Mouse (Mus musculus) cortical plate, adult 2 months (tissue): Measurements from ENCODE around the gene Nradd.

Source experiments
- CTCF ChIP-seq: fragments of 200-500 bp; IDR thresholded peaks from 2 replicates; pipeline ENCODE4 v1.5.1; 2011; ENCODE audit warnings: mild to moderate bottlenecking, control low read depth, low read length; ENCODE audit not compliant: insufficient read depth; ENCODE audit errors: extremely low read depth
- POLR2A ChIP-seq: fragments of 200-500 bp; IDR thresholded peaks from 2 replicates; pipeline ENCODE4 v1.6.1; 2011; ENCODE audit warnings: mild to moderate bottlenecking, low read length, control low read depth; ENCODE audit not compliant: insufficient read depth; ENCODE audit errors: extremely low read depth

- TF ChIP-seq POLR2A (no peak), CTCF (no peak)
Observed at GRCm38 (mm10) chr9:110611471-110611870, 12.8 kb downstream of the Nradd start.
